Mouse (Mus musculus): Measurements from ENCODE around the gene Efna3. TPM values are rescaled to one million over a fixed set of nuclear protein-coding genes. Genes with fewer than 3 reads are reported as not detected.

The Efna3 gene
- total RNA-seq, 2 experiments from 2014 or later: 58.3 to 60.8 TPM

Other genes with a start within 250 kb of the Efna3 start
- 100 to 1,000 TPM; 186 to 198 TPM for gene Rusc1, start 229.7 kb downstream of the Efna3 start, total RNA-seq (2021)
- gene Gm43738, start 221.9 kb downstream of the Efna3 start, total RNA-seq (2021): not detected
- gene Fdps, start 221.0 kb downstream of the Efna3 start, total RNA-seq (2021): 100 to 1,000 TPM; 110 to 111 TPM
- not detected for gene Pklr, start 186.8 kb downstream of the Efna3 start, total RNA-seq (2021)
- 10 to 100 TPM; 14.4 to 21.9 TPM for gene Hcn3, start 162.8 kb downstream of the Efna3 start, total RNA-seq (2021)
- gene Clk2, start 158.2 kb downstream of the Efna3 start, total RNA-seq (2021): 10 to 100 TPM; 40.9 to 45.0 TPM
- 10 to 100 TPM; 63.2 to 63.7 TPM for gene Scamp3, start 145.5 kb downstream of the Efna3 start, total RNA-seq (2021)
- gene Fam189b, start 139.8 kb downstream of the Efna3 start, total RNA-seq (2021): 10 to 100 TPM; 48.1 to 58.5 TPM
- gene Gba, start 120.0 kb downstream of the Efna3 start, total RNA-seq (2021): 10 to 100 TPM; 61.5 to 64.9 TPM
- gene Thbs3, start 107.8 kb downstream of the Efna3 start, total RNA-seq (2021): 10 to 100 TPM; 16.0 to 19.4 TPM
- 10 to 100 TPM; 83.2 to 97.1 TPM for gene Mtx1, start 95.9 kb downstream of the Efna3 start, total RNA-seq (2021)
- under 1 TPM; 0.45 to 0.63 TPM for gene Muc1, start 93.9 kb downstream of the Efna3 start, total RNA-seq (2021)
- gene Krtcap2, start 77.0 kb downstream of the Efna3 start, total RNA-seq (2021): 10 to 100 TPM; 66.0 to 67.7 TPM
- 10 to 100 TPM; 76.1 to 77.1 TPM for gene Trim46, start 76.7 kb downstream of the Efna3 start, total RNA-seq (2021)
- 10 to 100 TPM; 56.5 to 56.6 TPM for gene Dpm3, start 63.6 kb downstream of the Efna3 start, total RNA-seq (2021)
- 10 to 100 TPM; 35.2 to 35.8 TPM for gene Slc50a1, start 52.4 kb downstream of the Efna3 start, total RNA-seq (2021)
- 1 to 10 TPM; 5.9 to 8.3 TPM for gene Efna1, start 41.8 kb downstream of the Efna3 start, total RNA-seq (2021)
- under 1 TPM in 1 of 2 experiments, not detected in 1; 0.28 TPM for gene Efna4, start 15.1 kb upstream of the Efna3 start, total RNA-seq (2021)
- gene Adam15, start 27.0 kb upstream of the Efna3 start, total RNA-seq (2021): 100 to 1,000 TPM in 1 of 2 experiments, 10 to 100 TPM in 1; 99.8 to 102 TPM
- gene Dcst2, start 39.0 kb upstream of the Efna3 start, total RNA-seq (2021): under 1 TPM; 0.19 to 0.42 TPM
- gene Dcst1, start 42.3 kb upstream of the Efna3 start, total RNA-seq (2021): not detected
- 10 to 100 TPM; 13.6 to 15.5 TPM for gene Zbtb7b, start 71.8 kb upstream of the Efna3 start, total RNA-seq (2021)
- 1 to 10 TPM; 3.8 to 6.4 TPM for gene Lenep, start 79.8 kb upstream of the Efna3 start, total RNA-seq (2021)
- gene Flad1, start 88.9 kb upstream of the Efna3 start, total RNA-seq (2021): 10 to 100 TPM; 31.6 to 36.0 TPM
- gene Cks1b, start 95.4 kb upstream of the Efna3 start, total RNA-seq (2021): 1 to 10 TPM; 2.2 to 2.7 TPM
- 10 to 100 TPM; 15.0 to 15.6 TPM for gene Shc1, start 95.5 kb upstream of the Efna3 start, total RNA-seq (2021)
- 10 to 100 TPM; 57.2 to 66.1 TPM for gene Pygo2, start 107.2 kb upstream of the Efna3 start, total RNA-seq (2021)
- 10 to 100 TPM; 33.9 to 34.4 TPM for gene Pbxip1, start 113.7 kb upstream of the Efna3 start, total RNA-seq (2021)
- 10 to 100 TPM; 37.8 to 38.3 TPM for gene Pmvk, start 131.6 kb upstream of the Efna3 start, total RNA-seq (2021)
- gene Kcnn3, start 197.2 kb upstream of the Efna3 start, total RNA-seq (2021): 10 to 100 TPM; 20.4 to 26.9 TPM

All from left cerebral cortex, adult 18-20 months (tissue).